Mouse (Mus musculus) small intestine, adult 2 months (tissue): ENCODE measurements around the gene Pbp2.

Experiments
- CTCF ChIP-seq: fragments of 200-500 bp; IDR thresholded peaks from 2 replicates; pipeline ENCODE4 v1.5.1; 2012; ENCODE audit warnings: low read depth, mild to moderate bottlenecking, control low read depth, inconsistent platforms, low read length, moderate library complexity, mixed read lengths; ENCODE audit not compliant: insufficient replicate concordance, insufficient read length; ENCODE audit errors: extremely low read depth
- POLR2A ChIP-seq: fragments of 200-500 bp; IDR thresholded peaks from 2 replicates; pipeline ENCODE4 v1.6.1; 2012; ENCODE audit warnings: low read depth, mild to moderate bottlenecking, control low read depth, inconsistent platforms, low read length, moderate library complexity

DNA sequence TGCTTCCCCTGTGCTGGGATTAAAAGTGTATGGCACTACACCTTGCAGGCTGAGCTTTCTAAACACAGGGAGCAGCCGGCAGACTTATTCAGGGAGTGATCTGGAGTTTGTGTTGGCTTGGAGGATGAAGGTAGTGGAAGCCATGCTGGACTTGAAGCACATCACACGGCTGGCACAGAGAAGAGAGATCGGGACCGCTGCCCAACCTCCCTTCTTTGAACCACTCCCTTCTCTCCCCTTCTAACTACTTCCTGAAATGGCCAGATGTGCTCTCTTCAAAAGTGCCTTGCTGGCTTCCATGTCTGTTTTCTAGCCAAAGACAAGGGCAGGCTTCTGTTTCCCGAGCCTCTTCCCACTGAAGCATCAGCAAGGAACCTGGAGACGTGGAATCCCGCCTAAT, 12.6 kb downstream of the Pbp2 start:
- TF ChIP-seq CTCF (no peak), POLR2A (no peak)
